Mouse (Mus musculus) small intestine, adult 2 months (tissue): ENCODE data around the gene Sigirr.

Experiments
- CTCF ChIP-seq: fragments of 200-500 bp; IDR thresholded peaks from 2 replicates; pipeline ENCODE4 v1.5.1; 2012; ENCODE audit warnings: low read depth, mild to moderate bottlenecking, control low read depth, inconsistent platforms, low read length, moderate library complexity, mixed read lengths; ENCODE audit not compliant: insufficient replicate concordance, insufficient read length; ENCODE audit errors: extremely low read depth
- POLR2A ChIP-seq: fragments of 200-500 bp; IDR thresholded peaks from 2 replicates; pipeline ENCODE4 v1.6.1; 2012; ENCODE audit warnings: low read depth, mild to moderate bottlenecking, control low read depth, inconsistent platforms, low read length, moderate library complexity

- no peak for TF ChIP-seq CTCF
- TF ChIP-seq POLR2A, result no peak
These were observed 3.7 kb downstream of the Sigirr start for GRCm38 (mm10) chr7:141096649-141097056.
